Mouse (Mus musculus) liver, postnatal 0 days (tissue): ENCODE data around the gene Fgd3. TPM values are rescaled to one million over a fixed set of nuclear protein-coding genes. Genes with fewer than 3 reads are reported as not detected.

Experiments used
- ATAC-seq: fragments of 200-750 bp; cut with Nextera tagmentation; 2 replicates; pipeline ENCODE4 v1.8.0; 2017; ENCODE audit warnings: mild to moderate bottlenecking, moderate library complexity
- DNase-seq: peaks from one replicate; pipeline ENCODE4 v3.0.0-alpha.2; 2016
- H3K27ac ChIP-seq: fragments of 300-500 bp; sonication (generic); 2 replicates; pipeline ENCODE4 v1.5.1; 2014; ENCODE audit warnings: antibody characterized with exemption, moderate library complexity, mild to moderate bottlenecking, low read depth
- H3K27me3 ChIP-seq: fragments of 300-500 bp; sonication (generic); 2 replicates; pipeline ENCODE4 v1.6.1; 2014; ENCODE audit warnings: low read length, control low read depth, mixed read lengths; ENCODE audit not compliant: insufficient read depth
- H3K36me3 ChIP-seq: fragments of 300-500 bp; sonication (generic); replicated peaks from 2 replicates; pipeline ENCODE4 v1.6.1; 2014; ENCODE audit warnings: mild to moderate bottlenecking, control low read depth, low read length, moderate library complexity, mixed read lengths; ENCODE audit not compliant: insufficient read depth
- H3K4me1 ChIP-seq: fragments of 300-500 bp; sonication (generic); 2 replicates; pipeline ENCODE4 v1.6.1; 2014; ENCODE audit warnings: antibody characterized with exemption, mild to moderate bottlenecking, control low read depth; ENCODE audit not compliant: insufficient read depth
- H3K4me2 ChIP-seq: fragments of 300-500 bp; sonication (generic); 2 replicates; pipeline ENCODE4 v1.6.1; 2014; ENCODE audit warnings: low read depth, mild to moderate bottlenecking, low read length, moderate library complexity, mixed read lengths
- H3K4me3 ChIP-seq: fragments of 300-500 bp; sonication (generic); 2 replicates; pipeline ENCODE4 v1.5.1; 2014; ENCODE audit warnings: low read depth, low read length
- H3K9ac ChIP-seq: fragments of 300-500 bp; sonication (generic); replicated peaks from 2 replicates; pipeline ENCODE4 v1.6.1; 2014; ENCODE audit warnings: mild to moderate bottlenecking, moderate library complexity
- H3K9me3 ChIP-seq: fragments of 300-500 bp; sonication (generic); 2 replicates; pipeline ENCODE4 v1.6.1; 2016; ENCODE audit warnings: mild to moderate bottlenecking, control low read depth, low read length, mixed read lengths
- CTCF ChIP-seq: sonication (generic); IDR thresholded peaks from 2 replicates; pipeline ENCODE4 v1.5.1; 2016; ENCODE audit warnings: antibody characterized with exemption, low read depth
- EP300 ChIP-seq: IDR thresholded peaks from 2 replicates; pipeline ENCODE4 v1.6.1; 2016; ENCODE audit warnings: antibody characterized with exemption, low read depth, mild to moderate bottlenecking
- WGBS: fragments of 180-500 bp; shearing (Covaris S2); extraction: QIAGEN DNeasy Blood & Tissue Kit; methylation state at CpG from one replicate; pipeline ENCODE4 v1.1.7; 2014; ENCODE audit not compliant: insufficient replicate concordance; 5-methylcytosine and 5-hydroxymethylcytosine counted together
- polyA plus RNA-seq: library from polyadenylated mRNA; unstranded; fragments of >200 nt; fragmentation: Nextera tagmentation; extraction: Ambion mirVana; gene quantifications from 2 replicates; pipeline ENCODE4 v1.2.1, GENCODE M21; 2015

Fgd3 gene
- polyA plus RNA-seq, 1 experiment from 2014 or later, result 0.62 TPM

GRCm38 (mm10) chr13:49322169-49322568 lies 2.1 kb upstream of the Fgd3 start:
- TF ChIP-seq CTCF (no peak), EP300 (no peak)
- Histone ChIP-seq H3K9ac (no peak overlapping the region), H3K9me3 (no peaks in the 10 kb centered on the region), H3K36me3 (no peaks in the 10 kb centered on the region), H3K4me1 (0 out of 2 replicates have a peak, but pooled peaks cover 4% of the 10 kb centered on the region), H3K4me3 (no peak overlapping the region), H3K27me3 (no peaks in the 10 kb centered on the region), H3K4me2 (no peak overlapping the region), H3K27ac (no peak overlapping the region)
- WGBS, result 38% methylated on average over 5 of the region's 5 CpGs
- DNase-seq (no peak), ATAC-seq (no peak)

- DNase-seq, result no peak
- WGBS, result 25% methylated on average over 3 of the region's 3 CpGs
- TF ChIP-seq EP300 (no peak), CTCF (no peak)
- Histone ChIP-seq H3K27me3 (no peaks in the 10 kb centered on the region), H3K4me2 (no peak overlapping the region), H3K27ac (no peak overlapping the region), H3K4me3 (no peak overlapping the region), H3K36me3 (no peaks in the 10 kb centered on the region), H3K4me1 (0 out of 2 replicates have a peak, but pooled peaks cover 4% of the 10 kb centered on the region), H3K9ac (no peak overlapping the region), H3K9me3 (no peaks in the 10 kb centered on the region)
- no peak for ATAC-seq
Measured at GRCm38 (mm10) chr13:49321452-49321851, 1.3 kb upstream of the Fgd3 start.

- H3K36me3 ChIP-seq, result no peaks in the 10 kb centered on the region
- DNase-seq, result no peak
- H3K4me3 ChIP-seq, result no peak overlapping the region
- H3K27me3 ChIP-seq, result no peaks in the 10 kb centered on the region
- no peaks in the 10 kb centered on the region for H3K9me3 ChIP-seq
- H3K4me1 ChIP-seq, result 0 out of 2 replicates have a peak, but pooled peaks cover 4% of the 10 kb centered on the region
- H3K27ac ChIP-seq, result no peak overlapping the region
- H3K9ac ChIP-seq, result no peak overlapping the region
- WGBS, result 72% methylated on average over 1 of the region's 1 CpGs
- no peak overlapping the region for H3K4me2 ChIP-seq
- no peak for TF ChIP-seq CTCF
- no peak for TF ChIP-seq EP300
- ATAC-seq, result no peak
Measured at GRCm38 (mm10) chr13:49320514-49320913, 403 bp upstream of the Fgd3 start.

GRCm38 (mm10) chr13:49317914-49318313 lies 2.2 kb downstream of the Fgd3 start:
- no peaks in the 10 kb centered on the region for H3K9me3 ChIP-seq
- no peak overlapping the region for H3K27ac ChIP-seq
- H3K4me1 ChIP-seq, result 0 out of 2 replicates have a peak, but pooled peaks cover 3% of the 10 kb centered on the region
- no peak for DNase-seq
- no peaks in the 10 kb centered on the region for H3K27me3 ChIP-seq
- H3K4me3 ChIP-seq, result no peak overlapping the region
- H3K36me3 ChIP-seq, result no peaks in the 10 kb centered on the region
- TF ChIP-seq CTCF (no peak), EP300 (no peak)
- ATAC-seq, result no peak
- 77% methylated on average over 7 of the region's 7 CpGs for WGBS
- no peak overlapping the region for H3K4me2 ChIP-seq
- no peak overlapping the region for H3K9ac ChIP-seq

- TF ChIP-seq CTCF, result no peak
- TF ChIP-seq EP300, result no peak
- H3K9me3 ChIP-seq, result no peaks in the 10 kb centered on the region
- no peaks in the 10 kb centered on the region for H3K27me3 ChIP-seq
- H3K36me3 ChIP-seq, result no peaks in the 10 kb centered on the region
- ATAC-seq (no peak), DNase-seq (no peak)
- no peak overlapping the region for H3K27ac ChIP-seq
- no peak overlapping the region for H3K9ac ChIP-seq
- no peak overlapping the region for H3K4me2 ChIP-seq
- H3K4me3 ChIP-seq, result no peak overlapping the region
- H3K4me1 ChIP-seq, result no peaks in the 10 kb centered on the region
- WGBS, result 78% methylated on average over 6 of the region's 6 CpGs
Measured at GRCm38 (mm10) chr13:49317508-49317907, 2.6 kb downstream of the Fgd3 start.

GRCm38 (mm10) chr13:49316386-49317162 lies 3.5 kb downstream of the Fgd3 start:
- H3K27ac ChIP-seq, result no peak overlapping the region
- H3K4me2 ChIP-seq, result no peak overlapping the region
- no peaks in the 10 kb centered on the region for H3K27me3 ChIP-seq
- H3K4me3 ChIP-seq, result no peak overlapping the region
- ATAC-seq (no peak), DNase-seq (no peak)
- H3K4me1 ChIP-seq, result no peaks in the 10 kb centered on the region
- no peaks in the 10 kb centered on the region for H3K36me3 ChIP-seq
- no peak overlapping the region for H3K9ac ChIP-seq
- 65% methylated on average over 9 of the region's 9 CpGs for WGBS
- TF ChIP-seq CTCF, result no peak
- TF ChIP-seq EP300, result no peak
- no peaks in the 10 kb centered on the region for H3K9me3 ChIP-seq

- no peak for DNase-seq
Measured at GRCm38 (mm10) chr13:49311642-49312041, 8.5 kb downstream of the Fgd3 start.

More at GRCm38 (mm10) chr13:49311642-49312041, 8.5 kb downstream of the Fgd3 start:
- whole genome bisulfite sequencing, result 59% methylated on average over 7 of the region's 7 CpGs
- Histone ChIP-seq H3K4me1 (peaks cover 21% of the 10 kb centered on the region), H3K27ac (no peak overlapping the region), H3K9ac (no peak overlapping the region), H3K36me3 (no peaks in the 10 kb centered on the region), H3K27me3 (no peaks in the 10 kb centered on the region), H3K4me2 (no peak overlapping the region), H3K9me3 (no peaks in the 10 kb centered on the region), H3K4me3 (no peak overlapping the region)
- no peak for ATAC-seq
- TF ChIP-seq EP300, result no peak
- TF ChIP-seq CTCF, result no peak
